Mouse (Mus musculus): ENCODE data around the gene BC107364. TPM values are rescaled to one million over a fixed set of nuclear protein-coding genes. Genes with fewer than 3 reads are reported as not detected.
"Not testable (repeated sequence)": the region's sequence is repeated elsewhere in the genome, so short reads cannot be mapped to it uniquely, and the experiment has no call there.

Gene BC107364
- total and polyA plus RNA-seq, 3 experiments, result 0.17 TPM; not detected in 2

DNA sequence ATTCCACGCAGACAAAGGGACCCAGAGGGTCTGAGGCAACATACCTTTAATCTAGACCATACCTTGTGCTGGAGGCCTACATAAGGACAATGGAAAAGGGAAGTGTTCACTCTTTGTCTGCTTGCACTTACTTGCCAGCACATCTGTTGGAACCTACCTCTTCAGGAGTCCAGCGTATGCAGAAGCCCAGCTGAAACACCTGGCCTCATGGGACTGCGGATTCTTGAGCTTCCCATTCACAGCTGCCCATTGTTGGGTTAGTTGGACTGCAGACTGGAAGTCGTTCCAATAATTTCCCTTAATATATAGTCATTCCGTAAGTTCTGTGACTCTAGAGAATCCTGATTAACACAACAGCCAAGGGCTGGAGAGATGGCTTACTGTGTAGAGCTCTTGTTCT is 20.0 kb upstream of the BC107364 start:
- no peak overlapping the region for H3K9ac ChIP-seq (ENCODE audit: control insufficient read depth, low read depth, low read length, poor library complexity, severe bottlenecking)

GRCm38 (mm10) chr3:96469626-96470025 is 17.5 kb upstream of the BC107364 start:
- Histone ChIP-seq H3K36me3 (ENCODE audit: control insufficient read depth in 1 of 2, insufficient read depth in 2 of 2, low read length in 2 of 2) (no peaks in the 10 kb centered on the region), H3K9ac (ENCODE audit: control insufficient read depth, low read depth, low read length, poor library complexity, severe bottlenecking) (no peak overlapping the region), H3K79me2 (ENCODE audit: control insufficient read depth, insufficient read depth, low read length, poor library complexity) (no peaks in the 10 kb centered on the region), H3K27ac (ENCODE audit: control insufficient read depth, low read depth, low read length) (no peak overlapping the region), H3K27me3 (ENCODE audit: control insufficient read depth in 1 of 2, insufficient read depth in 2 of 2, low read length in 2 of 2) (peaks cover 12 to 25% of the 10 kb centered on the region in 2 experiments), H3K9me3 (replicated peaks; ENCODE audit: insufficient read depth, low read length) (no peaks in the 10 kb centered on the region), H3K4me1 (ENCODE audit: control insufficient read depth in 1 of 2, insufficient read depth in 2 of 2, low read length in 2 of 2) (no peaks in the 10 kb centered on the region), H3K4me3 (ENCODE audit: control insufficient read depth in 1 of 2, insufficient read depth in 1 of 2, low read depth in 2 of 2, low read length in 2 of 2) (no peak overlapping the region)
- no peak for DNase-seq (ENCODE audit: low read depth, low spot score)
- TF ChIP-seq MAX (IDR thresholded peaks at IDR 0.05; ENCODE audit: low read length), result no peak
- no peak for TF ChIP-seq CHD1 (IDR thresholded peaks at IDR 0.05; ENCODE audit: low read depth, low read length)
- no peak for TF ChIP-seq MXI1 (IDR thresholded peaks at IDR 0.05; ENCODE audit: low read depth, low read length)
- TF ChIP-seq ZC3H11A (IDR thresholded peaks at IDR 0.05; ENCODE audit: low read depth, low read length), result no peak
- no peak for TF ChIP-seq NRF1 (IDR thresholded peaks at IDR 0.05; ENCODE audit: insufficient read depth, low read depth, low read length, poor library complexity, severe bottlenecking)
- no peak for TF ChIP-seq TAL1 (IDR thresholded peaks at IDR 0.05; ENCODE audit: low read length)

More for the DNA sequence above, 20.0 kb upstream of the BC107364 start:
- H3K79me2 ChIP-seq (ENCODE audit: control insufficient read depth, insufficient read depth, low read length, poor library complexity), result no peaks in the 10 kb centered on the region
- TF ChIP-seq MAFK (IDR thresholded peaks at IDR 0.05; ENCODE audit: borderline replicate concordance, low read depth, low read length), result no peak
- DNase-seq (ENCODE audit: low read depth, low spot score), result peak; percentile 38
- H3K4me3 ChIP-seq (ENCODE audit: control insufficient read depth in 1 of 2, insufficient read depth in 1 of 2, low read depth in 2 of 2, low read length in 2 of 2), result no peak overlapping the region
- no peaks in the 10 kb centered on the region for H3K9me3 ChIP-seq (replicated peaks; ENCODE audit: insufficient read depth, low read length)
- no peak overlapping the region for H3K27ac ChIP-seq (ENCODE audit: control insufficient read depth, low read depth, low read length)
- H3K27me3 ChIP-seq (ENCODE audit: control insufficient read depth in 1 of 2, insufficient read depth in 2 of 2, low read length in 2 of 2), result peaks cover 2 to 15% of the 10 kb centered on the region in 2 experiments; a peak in 3 of 4 replicates
- peaks cover 0 to 5% of the 10 kb centered on the region in 2 experiments; a peak in 2 of 4 replicates for H3K36me3 ChIP-seq (ENCODE audit: control insufficient read depth in 1 of 2, insufficient read depth in 2 of 2, low read length in 2 of 2)
- peaks cover 0 to 7% of the 10 kb centered on the region in 2 experiments; a peak in 2 of 4 replicates for H3K4me1 ChIP-seq (ENCODE audit: control insufficient read depth in 1 of 2, insufficient read depth in 2 of 2, low read length in 2 of 2)

DNA sequence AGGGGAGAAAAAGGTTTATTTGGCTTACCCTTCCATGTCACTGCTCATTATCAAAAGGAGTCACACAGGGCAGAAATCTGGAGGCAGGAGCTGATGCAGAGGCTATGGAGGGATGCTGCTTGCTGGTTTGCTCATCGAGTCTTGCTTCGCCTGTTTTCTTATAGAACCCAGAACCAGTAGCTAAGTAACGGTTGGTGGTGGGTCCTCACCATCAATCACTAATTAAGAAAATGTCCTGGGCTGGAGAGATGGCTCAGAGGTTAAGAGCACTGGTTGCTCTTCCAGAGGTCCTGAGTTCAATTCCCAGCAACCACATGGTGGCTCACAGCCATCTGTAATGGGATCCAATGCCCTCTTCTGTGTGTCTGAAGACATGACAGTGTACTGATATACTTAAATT is 16.2 kb upstream of the BC107364 start:
- not testable (repeated sequence) for H3K9me3 ChIP-seq (replicated peaks; ENCODE audit: insufficient read depth, low read length); H3K27ac ChIP-seq (ENCODE audit: control insufficient read depth, low read depth, low read length); H3K4me1 ChIP-seq (ENCODE audit: control insufficient read depth in 1 of 2, insufficient read depth in 2 of 2, low read length in 2 of 2); DNase-seq (ENCODE audit: low read depth, low spot score); H3K9ac ChIP-seq (ENCODE audit: control insufficient read depth, low read depth, low read length, poor library complexity, severe bottlenecking); H3K4me3 ChIP-seq (ENCODE audit: control insufficient read depth in 1 of 2, insufficient read depth in 1 of 2, low read depth in 2 of 2, low read length in 2 of 2); H3K36me3 ChIP-seq (ENCODE audit: control insufficient read depth in 1 of 2, insufficient read depth in 2 of 2, low read length in 2 of 2); H3K79me2 ChIP-seq (ENCODE audit: control insufficient read depth, insufficient read depth, low read length, poor library complexity)
- peak; percentile 87 for TF ChIP-seq TBP (IDR thresholded peaks at IDR 0.05; ENCODE audit: low read depth, low read length)
- H3K27me3 ChIP-seq (ENCODE audit: control insufficient read depth in 1 of 2, insufficient read depth in 2 of 2, low read length in 2 of 2), result peaks cover 13 to 22% of the 10 kb centered on the region in 2 experiments

GRCm38 (mm10) chr3:96467641-96468040 is 15.5 kb upstream of the BC107364 start:
- Histone ChIP-seq H3K36me3 (ENCODE audit: control insufficient read depth in 1 of 2, insufficient read depth in 2 of 2, low read length in 2 of 2) (no peaks in the 10 kb centered on the region), H3K27ac (ENCODE audit: control insufficient read depth, low read depth, low read length) (no peak overlapping the region), H3K9me3 (replicated peaks; ENCODE audit: insufficient read depth, low read length) (no peaks in the 10 kb centered on the region), H3K79me2 (ENCODE audit: control insufficient read depth, insufficient read depth, low read length, poor library complexity) (no peaks in the 10 kb centered on the region), H3K4me1 (ENCODE audit: control insufficient read depth in 1 of 2, insufficient read depth in 2 of 2, low read length in 2 of 2) (no peaks in the 10 kb centered on the region), H3K4me3 (ENCODE audit: control insufficient read depth in 1 of 2, insufficient read depth in 1 of 2, low read depth in 2 of 2, low read length in 2 of 2) (no peak overlapping the region), H3K9ac (ENCODE audit: control insufficient read depth, low read depth, low read length, poor library complexity, severe bottlenecking) (no peak overlapping the region), H3K27me3 (ENCODE audit: control insufficient read depth in 1 of 2, insufficient read depth in 2 of 2, low read length in 2 of 2) (peaks cover 13 to 22% of the 10 kb centered on the region in 2 experiments)
- no peak for TF ChIP-seq RAD21 (IDR thresholded peaks at IDR 0.05; ENCODE audit: low read depth, low read length)
- no peak for TF ChIP-seq MAZ (IDR thresholded peaks at IDR 0.05; ENCODE audit: low read depth, low read length)
- no peak for TF ChIP-seq RCOR1 (IDR thresholded peaks at IDR 0.05; ENCODE audit: low read depth, low read length)
- TF ChIP-seq BHLHE40 (IDR thresholded peaks at IDR 0.05; ENCODE audit: borderline replicate concordance, low read depth, low read length), result no peak
- no peak for TF ChIP-seq MXI1 (IDR thresholded peaks at IDR 0.05; ENCODE audit: low read depth, low read length)
- no peak for TF ChIP-seq CTCF (IDR thresholded peaks at IDR 0.05 in 2 of 3, conservative IDR thresholded peaks at IDR 0.05 in 1 of 3; ENCODE audit: control insufficient read depth in 1 of 3, insufficient read depth in 1 of 3, low read depth in 2 of 3, low read length in 3 of 3, poor library complexity in 1 of 3, severe bottlenecking in 1 of 3)
- TF ChIP-seq TBP (IDR thresholded peaks at IDR 0.05; ENCODE audit: low read depth, low read length), result no peak
- TF ChIP-seq CHD1 (IDR thresholded peaks at IDR 0.05; ENCODE audit: low read depth, low read length), result no peak
- no peak for TF ChIP-seq POLR2A (IDR thresholded peaks at IDR 0.05; ENCODE audit: control insufficient read depth in 1 of 2, insufficient read depth in 1 of 2, low read depth in 1 of 2, low read length in 2 of 2, poor library complexity in 1 of 2)
- no peak for TF ChIP-seq ZNF384 (IDR thresholded peaks at IDR 0.05; ENCODE audit: low read depth, low read length)
- no peak for TF ChIP-seq ELF1 (IDR thresholded peaks at IDR 0.05; ENCODE audit: low read depth, low read length)
- no peak for DNase-seq (ENCODE audit: low read depth, low spot score)

All from MEL (cell line).